Mouse (Mus musculus): ENCODE measurements around the gene Mef2b.

DNA sequence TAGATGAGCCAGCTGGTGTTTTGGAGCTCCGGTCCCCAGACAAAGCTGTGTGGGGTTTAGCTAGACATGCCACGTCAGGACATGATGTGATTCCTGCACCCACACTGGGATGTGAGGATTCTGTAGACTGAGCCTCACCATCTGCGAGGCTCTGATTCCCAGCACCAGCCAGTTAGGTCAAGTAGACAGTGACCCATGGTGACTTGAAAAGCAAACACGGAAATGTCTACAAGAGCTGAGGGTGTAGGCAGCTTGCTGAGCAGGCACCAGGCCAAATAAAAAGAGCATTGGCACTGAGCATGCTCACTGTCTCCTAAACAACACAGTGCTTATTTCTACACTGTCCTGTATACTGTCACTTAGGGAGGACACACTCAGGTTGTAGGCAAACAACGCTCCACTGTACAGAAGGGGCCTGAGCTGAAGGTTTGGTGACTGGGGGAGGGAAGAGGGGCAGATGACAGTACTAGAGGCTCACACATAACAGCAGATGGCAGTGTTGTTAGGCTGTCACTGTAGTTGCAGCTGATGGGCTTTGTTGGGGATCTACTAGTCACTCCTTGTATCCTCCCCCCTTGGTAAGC lies 60.7 kb downstream of the Mef2b start:
- TF ChIP-seq CTCF (IDR thresholded peaks at IDR 0.05; ENCODE audit: control insufficient read depth, insufficient read depth, insufficient read length) (peak; percentile 58), MAX (IDR thresholded peaks at IDR 0.05) (no peak), MYOG (IDR thresholded peaks at IDR 0.05; ENCODE audit: control insufficient read depth, extremely low read depth, insufficient read length) (no peak), CEBPB (IDR thresholded peaks at IDR 0.05; ENCODE audit: low read depth) (no peak), USF1 (IDR thresholded peaks at IDR 0.05; ENCODE audit: low read depth) (no peak), MYOD1 (IDR thresholded peaks at IDR 0.05; ENCODE audit: control insufficient read depth, insufficient read length, low read depth) (no peak)

All from C2C12 (cell line).